In the genomic region with DNA sequence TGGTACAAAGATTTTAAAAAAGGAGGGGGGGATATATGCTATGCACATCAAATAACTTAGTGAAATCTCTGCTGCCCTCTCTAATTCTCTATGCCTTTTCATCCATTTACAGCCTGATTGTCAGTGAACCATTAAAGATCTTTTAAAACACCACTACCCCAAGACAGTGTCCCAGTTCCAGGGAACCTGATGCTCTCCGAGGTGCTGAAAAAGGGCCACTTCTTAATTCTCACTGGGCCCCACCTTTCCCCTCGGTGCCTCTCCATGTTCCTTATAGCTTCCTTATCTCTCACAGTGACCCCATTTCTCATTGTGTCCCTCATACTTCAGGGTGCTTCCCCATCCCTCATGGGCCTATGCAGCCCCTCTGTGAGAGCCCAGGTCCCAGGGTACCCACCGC, we compare ENCODE assay signal across 17 mouse cellular contexts.
A peak's percentile ranks its signal among the peaks of the same experiment; 100 is the strongest.
DNase-seq lines count a peak whose midpoint lies in the region; ATAC-seq and TF ChIP-seq lines count a peak whose summit lies in the region.
"Had no signal": no experiment of that assay in that cellular context is flagged by ENCODE, and none has a peak within 500 bp of the region (broad histone marks: within the 10 kb centered on the region; RNA-seq: fewer than 3 reads in every experiment).

No protein-coding gene starts in this region.

- no peak overlapping the region for H3K4me3 ChIP-seq in kidney, postnatal 0 days (replicated peaks; ENCODE audit: low read depth, low read length)
- H3K4me3 ChIP-seq in kidney, adult 2 months (ENCODE audit: insufficient read depth, low read depth, low read length) = no peak overlapping the region
- no peak overlapping the region for H3K4me3 ChIP-seq in midbrain, embryonic 10.5 days
- H3K4me3 ChIP-seq: embryonic facial prominence, embryonic 15.5 days; forebrain, embryonic 13.5 days; intestine, embryonic 15.5 days; liver, embryonic 12.5 days had no signal

- no peak; the same call in 1 of the 2 replicates for ATAC-seq in kidney, postnatal 0 days (replicated peaks; ENCODE audit: low FRiP score, low read depth)
- ATAC-seq: CD4-positive, CD25-positive, alpha-beta regulatory T cell, adult 4 months; forebrain, embryonic 13.5 days; intestine, embryonic 15.5 days; liver, embryonic 12.5 days had no signal

- no peak for TF ChIP-seq CTCF in kidney, postnatal 0 days (IDR thresholded peaks at IDR 0.05; ENCODE audit: low read depth)
- TF ChIP-seq CTCF in kidney, adult 2 months (conservative IDR thresholded peaks at IDR 0.05; ENCODE audit: insufficient read depth, insufficient read length, low read depth, low read length) = no peak

- H3K4me1 ChIP-seq in kidney, postnatal 0 days (replicated peaks; ENCODE audit: insufficient read depth, low read length) = no peaks in the 10 kb centered on the region
- H3K4me1 ChIP-seq in kidney, adult 2 months (ENCODE audit: control insufficient read depth, insufficient read depth, low read length) = peaks cover 3% of the 10 kb centered on the region; the same call in 1 of the 2 replicates
- H3K4me1 ChIP-seq in midbrain, embryonic 10.5 days = no peaks in the 10 kb centered on the region; the same call in 1 of the 2 replicates
- H3K4me1 ChIP-seq: forebrain, embryonic 13.5 days; intestine, embryonic 15.5 days; liver, embryonic 12.5 days had no signal

- no peaks in the 10 kb centered on the region for H3K9me3 ChIP-seq in kidney, postnatal 0 days (replicated peaks; ENCODE audit: low read length)
- H3K9me3 ChIP-seq in midbrain, embryonic 10.5 days (replicated peaks) = no peaks in the 10 kb centered on the region
- H3K9me3 ChIP-seq: embryonic facial prominence, embryonic 15.5 days; forebrain, embryonic 13.5 days; intestine, embryonic 15.5 days; liver, embryonic 12.5 days had no signal

- H3K27me3 ChIP-seq in kidney, postnatal 0 days (ENCODE audit: insufficient read depth, low read length) = no peaks in the 10 kb centered on the region
- no peaks in the 10 kb centered on the region for H3K27me3 ChIP-seq in kidney, adult 2 months (replicated peaks; ENCODE audit: control insufficient read depth, insufficient read depth, low read length)
- H3K27me3 ChIP-seq in midbrain, embryonic 10.5 days (ENCODE audit: low read depth, poor library complexity, severe bottlenecking) = no peaks in the 10 kb centered on the region
- H3K27me3 ChIP-seq: embryonic facial prominence, embryonic 15.5 days; forebrain, embryonic 13.5 days; intestine, embryonic 15.5 days; liver, embryonic 12.5 days had no signal

- no peaks in the 10 kb centered on the region for H3K36me3 ChIP-seq in kidney, postnatal 0 days (ENCODE audit: insufficient read depth, low read length)
- H3K36me3 ChIP-seq in kidney, adult 2 months (ENCODE audit: control insufficient read depth, insufficient read depth, low read length) = no peaks in the 10 kb centered on the region
- no peaks in the 10 kb centered on the region for H3K36me3 ChIP-seq in midbrain, embryonic 10.5 days
- H3K36me3 ChIP-seq: embryonic facial prominence, embryonic 15.5 days; intestine, embryonic 15.5 days; liver, embryonic 12.5 days had no signal

- TF ChIP-seq POLR2A in kidney, adult 2 months (IDR thresholded peaks at IDR 0.05; ENCODE audit: low read depth, low read length) = no peak

- H3K27ac ChIP-seq in kidney, postnatal 0 days = no peak overlapping the region
- H3K27ac ChIP-seq in kidney, adult 2 months (ENCODE audit: insufficient read depth, low read depth, low read length) = no peak overlapping the region
- no peak overlapping the region for H3K27ac ChIP-seq in midbrain, embryonic 10.5 days (replicated peaks)
- H3K27ac ChIP-seq: embryonic facial prominence, embryonic 15.5 days; forebrain, embryonic 13.5 days; intestine, embryonic 15.5 days; liver, embryonic 12.5 days had no signal

- H3K9ac ChIP-seq in kidney, postnatal 0 days (ENCODE audit: low read depth, low read length) = no peak overlapping the region
- H3K9ac ChIP-seq: embryonic facial prominence, embryonic 15.5 days; forebrain, embryonic 13.5 days; intestine, embryonic 15.5 days; liver, embryonic 12.5 days had no signal

- no peak overlapping the region for H3K4me2 ChIP-seq in kidney, postnatal 0 days (ENCODE audit: low read length)
- H3K4me2 ChIP-seq: embryonic facial prominence, embryonic 15.5 days; forebrain, embryonic 13.5 days; intestine, embryonic 15.5 days; liver, embryonic 12.5 days had no signal

- peak; percentile 40 for DNase-seq in kidney, postnatal 0 days (ENCODE audit: low spot score)
- DNase-seq in kidney, adult 2 months = no peak
- DNase-seq in Muller cell, postnatal 12 days (ENCODE audit: inconsistent ontology term) = peak; percentile 35
- peak; percentile 2 for DNase-seq in c-Kit-positive CD71-positive TER-119-negative erythroid progenitor cells, embryonic 14.5 days (ENCODE audit: low read depth)
- peak; percentile 26 for DNase-seq in hindlimb bud, embryonic 11.5 days (ENCODE audit: extremely low spot score, low read depth, low spot score)
- no peak for DNase-seq in urinary bladder, postnatal 25 days (ENCODE audit: low spot score)
- no peak for DNase-seq in midbrain, embryonic 10.5 days (ENCODE audit: low spot score)
- DNase-seq in urinary bladder, adult 2 months (ENCODE audit: low spot score) = no peak
- DNase-seq: cerebellum, adult 9-10 months; heart, adult 18-20 months; lung, postnatal 36 days; right cerebral cortex, postnatal 14 days had no signal

- 37% methylated on average over 3 of the region's 3 CpGs for WGBS in kidney, postnatal 0 days
- 47% methylated on average over 3 of the region's 3 CpGs for WGBS in kidney, adult 2 months
- 53% methylated on average over 3 of the region's 3 CpGs for WGBS in midbrain, embryonic 10.5 days

Comparison
In these comparisons a context has a peak if more than half of its experiments do, and no peak if none do; other contexts are left out.
1. DNase-seq: peak in kidney, postnatal 0 days (single experiment), Muller cell, postnatal 12 days (single experiment), c-Kit-positive CD71-positive TER-119-negative erythroid progenitor cells, embryonic 14.5 days (single experiment) and hindlimb bud, embryonic 11.5 days (single experiment); none in kidney, adult 2 months (single experiment), urinary bladder, postnatal 25 days (single experiment), midbrain, embryonic 10.5 days (single experiment) and urinary bladder, adult 2 months (single experiment).